Mouse (Mus musculus) heart, postnatal 0 days (tissue): ENCODE measurements at regions not wholly inside any gene's neighbourhood (a gene's known extent, or its start where the extent isn't known, plus 50 kb on each side); places are given as distances from the start of the nearest gene placed in this dataset.

Experiments used
- ATAC-seq: fragments of 200-750 bp; cut with Nextera tagmentation; 2 replicates; pipeline ENCODE4 v1.8.0; 2017; ENCODE audit warnings: low read depth, moderate number of reproducible peaks, moderate library complexity; ENCODE audit not compliant: insufficient read depth
- DNase-seq: peaks from one replicate; pipeline ENCODE4 v3.0.0-alpha.2; 2016; ENCODE audit warnings: low spot score
- H3K27ac ChIP-seq: fragments of 300-500 bp; sonication (generic); 2 replicates; pipeline ENCODE4 v1.5.1; 2014; ENCODE audit warnings: low read depth, mild to moderate bottlenecking
- H3K27me3 ChIP-seq: fragments of 300-500 bp; sonication (generic); 2 replicates; pipeline ENCODE4 v1.6.1; 2014; ENCODE audit warnings: low read length, mixed read lengths; ENCODE audit not compliant: control insufficient read depth, insufficient read depth
- H3K36me3 ChIP-seq: fragments of 300-500 bp; sonication (generic); replicated peaks from 2 replicates; pipeline ENCODE4 v1.6.1; 2014; ENCODE audit warnings: low read length, mixed read lengths; ENCODE audit not compliant: control insufficient read depth, insufficient read depth
- H3K4me1 ChIP-seq: fragments of 300-500 bp; sonication (generic); 2 replicates; pipeline ENCODE4 v1.6.1; 2014; ENCODE audit warnings: antibody characterized with exemption; ENCODE audit not compliant: control insufficient read depth, insufficient read depth
- H3K4me2 ChIP-seq: fragments of 300-500 bp; sonication (generic); 2 replicates; pipeline ENCODE4 v1.6.1; 2014; ENCODE audit warnings: low read depth, mild to moderate bottlenecking, low read length, moderate library complexity
- H3K4me3 ChIP-seq: fragments of 300-500 bp; sonication (generic); 2 replicates; pipeline ENCODE4 v1.5.1; 2014; ENCODE audit warnings: low read depth, low read length
- H3K9ac ChIP-seq: fragments of 300-500 bp; sonication (generic); replicated peaks from 2 replicates; pipeline ENCODE4 v1.6.1; 2014; ENCODE audit warnings: low read depth, low read length, mixed read lengths
- H3K9me3 ChIP-seq: fragments of 300-500 bp; sonication (generic); replicated peaks from 2 replicates; pipeline ENCODE4 v1.6.1; 2016; ENCODE audit warnings: low read length; ENCODE audit not compliant: control insufficient read depth
- CTCF ChIP-seq: IDR thresholded peaks from 2 replicates; pipeline ENCODE4 v1.5.1; 2016; ENCODE audit warnings: antibody characterized with exemption, control low read depth, low read depth
- EP300 ChIP-seq: IDR thresholded peaks from 2 replicates; pipeline ENCODE4 v1.6.1; 2016; ENCODE audit warnings: antibody characterized with exemption, low read depth
- WGBS: fragments of 180-500 bp; shearing (Covaris S2); extraction: QIAGEN DNeasy Blood & Tissue Kit; methylation state at CpG from one replicate; pipeline ENCODE4 v1.1.7; 2014; 5-methylcytosine and 5-hydroxymethylcytosine counted together

DNA sequence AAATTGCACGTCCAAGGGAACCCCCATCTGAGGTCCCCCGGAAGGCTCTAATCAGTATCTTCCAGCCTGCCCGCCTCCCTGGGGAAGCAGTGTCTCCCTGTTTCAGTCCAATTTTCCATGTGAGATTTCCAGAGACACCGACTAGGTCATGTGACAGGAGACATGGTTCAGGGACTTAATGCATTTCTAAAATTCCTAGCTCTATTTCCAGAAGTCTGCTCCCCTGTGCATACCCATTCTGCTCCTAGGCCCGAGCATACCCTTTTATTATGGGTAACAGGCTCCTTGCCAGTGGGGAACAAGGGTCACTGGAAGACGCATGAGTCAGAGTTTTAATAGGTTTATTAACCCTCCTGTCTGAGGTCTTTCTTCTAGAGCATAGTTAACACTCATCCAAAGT is 263.6 kb downstream of the Dysf start:
- Histone ChIP-seq H3K27me3 (no peaks in the 10 kb centered on the region), H3K9ac (no peak overlapping the region), H3K4me3 (no peak overlapping the region), H3K36me3 (no peaks in the 10 kb centered on the region), H3K27ac (no peak overlapping the region), H3K4me2 (no peak overlapping the region), H3K9me3 (no peaks in the 10 kb centered on the region), H3K4me1 (peaks cover 21% of the 10 kb centered on the region)
- DNase-seq (no peak), ATAC-seq (no peak)
- 54% methylated on average over 6 of the region's 6 CpGs for WGBS
- TF ChIP-seq EP300 (no peak), CTCF (no peak)

DNA sequence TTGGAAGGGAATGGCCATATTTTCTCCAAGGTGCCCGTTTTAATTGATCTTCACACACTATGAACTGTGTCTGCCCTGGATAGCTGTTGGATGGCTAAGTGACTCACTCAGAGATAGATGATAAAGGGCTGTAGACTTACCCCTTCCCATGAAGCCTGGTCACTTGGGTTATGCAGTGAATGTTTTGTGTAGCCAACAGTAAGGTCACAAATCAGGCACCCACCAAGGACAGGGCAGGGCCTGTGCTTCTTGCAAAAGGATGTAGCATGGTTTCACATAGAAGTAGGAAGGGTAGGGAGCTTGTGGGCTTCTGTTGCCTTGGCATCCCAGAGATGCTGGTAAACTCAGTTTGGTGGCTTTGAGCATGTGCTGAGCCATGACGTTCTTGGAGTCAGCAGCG is 263.1 kb downstream of the Dysf start:
- Histone ChIP-seq H3K36me3 (no peaks in the 10 kb centered on the region), H3K9me3 (no peaks in the 10 kb centered on the region), H3K9ac (no peak overlapping the region), H3K27me3 (no peaks in the 10 kb centered on the region), H3K27ac (0 out of 2 replicates have a peak overlapping the region, but pooled peaks have one; percentile 22), H3K4me2 (no peak overlapping the region), H3K4me1 (peaks cover 21% of the 10 kb centered on the region), H3K4me3 (no peak overlapping the region)
- DNase-seq (no peak), ATAC-seq (no peak)
- TF ChIP-seq CTCF (no peak), EP300 (no peak)
- WGBS, result 72% methylated on average over 3 of the region's 3 CpGs

DNA sequence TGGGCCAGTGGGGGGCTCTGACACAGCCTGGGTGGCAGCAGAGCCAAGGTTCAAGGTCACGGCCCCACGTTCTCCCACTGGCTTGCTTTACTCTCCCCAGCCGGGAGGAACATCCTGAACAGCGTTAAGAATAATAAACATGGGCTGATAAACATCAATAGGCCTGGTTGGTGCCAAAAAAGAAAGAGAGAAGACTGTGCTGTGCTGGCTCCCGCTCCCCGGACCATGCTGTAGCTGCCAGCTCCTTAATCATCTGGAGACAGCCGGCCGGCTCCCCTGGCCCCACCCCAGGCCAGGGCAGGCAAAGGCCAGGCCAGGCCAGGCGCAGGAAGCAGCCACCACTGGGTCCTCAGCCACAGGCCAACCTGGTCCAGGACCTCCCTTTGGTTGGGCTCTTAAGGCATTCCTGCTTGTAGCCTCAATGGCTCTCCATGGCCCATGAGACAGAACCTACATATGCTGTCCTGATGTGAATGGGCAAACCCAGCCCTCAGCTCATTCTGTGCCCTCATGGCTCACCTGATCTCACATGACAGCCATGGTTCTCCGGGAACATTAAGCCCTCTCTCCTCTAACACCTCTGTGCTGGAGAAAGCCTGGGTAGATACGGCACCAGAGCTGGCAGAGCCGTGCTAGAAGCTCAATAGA is 262.3 kb downstream of the Dysf start:
- no peak overlapping the region for H3K4me2 ChIP-seq
- no peaks in the 10 kb centered on the region for H3K36me3 ChIP-seq
- 40% methylated on average over 12 of the region's 12 CpGs for WGBS
- peaks cover 21% of the 10 kb centered on the region for H3K4me1 ChIP-seq
- no peak overlapping the region for H3K4me3 ChIP-seq
- no peak overlapping the region for H3K9ac ChIP-seq
- TF ChIP-seq EP300 (no peak), CTCF (no peak)
- no peaks in the 10 kb centered on the region for H3K9me3 ChIP-seq
- ATAC-seq (peak; percentile 62), DNase-seq (no peak)
- peak overlapping the region; percentile 22; the same call in 1 of the 2 replicates for H3K27ac ChIP-seq
- H3K27me3 ChIP-seq, result no peaks in the 10 kb centered on the region

DNA sequence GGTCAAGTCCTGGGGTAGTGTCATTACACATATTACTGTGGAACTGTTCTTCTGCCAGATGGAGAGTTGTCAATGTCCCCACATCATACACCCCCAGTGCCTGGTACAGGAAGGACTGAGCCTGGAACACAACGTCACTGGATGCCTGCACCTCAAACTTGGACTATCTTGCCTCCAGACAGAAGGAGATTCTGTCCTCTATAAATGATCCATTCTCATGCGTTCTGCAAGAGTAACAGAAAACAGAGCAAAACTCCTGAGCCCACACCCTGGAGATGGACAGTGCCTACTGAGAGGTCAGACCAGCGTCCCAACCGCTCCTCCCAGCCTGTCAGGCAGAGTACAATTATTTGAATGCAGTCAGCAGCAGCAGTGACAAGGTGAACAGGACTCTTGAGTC is 261.1 kb downstream of the Dysf start:
- WGBS, result 92% methylated on average over 4 of the region's 4 CpGs
- H3K27ac ChIP-seq, result no peak overlapping the region
- TF ChIP-seq CTCF (no peak), EP300 (no peak)

DNA sequence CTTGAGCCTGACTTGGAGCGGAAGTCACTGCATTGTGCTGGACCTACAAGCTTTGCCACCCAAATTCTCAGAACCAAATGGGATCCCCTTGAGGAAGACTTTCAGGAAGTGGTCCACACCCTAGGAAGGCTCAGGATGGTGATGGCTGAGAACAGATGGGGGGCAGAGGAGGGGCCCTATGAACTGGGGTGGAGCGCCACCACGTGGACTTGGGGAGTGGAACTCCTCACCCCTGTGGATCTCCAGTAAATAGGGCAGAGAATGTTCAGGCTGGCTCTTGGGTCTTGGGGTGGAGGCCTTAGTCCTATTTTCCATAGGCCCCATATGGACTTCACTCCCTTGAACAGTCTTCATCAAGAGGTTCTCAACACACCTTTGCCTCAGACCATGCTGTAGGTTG is 260.6 kb downstream of the Dysf start:
- 64% methylated on average over 3 of the region's 3 CpGs for WGBS
- Histone ChIP-seq H3K4me2 (no peak overlapping the region), H3K4me1 (peaks cover 21% of the 10 kb centered on the region), H3K27ac (no peak overlapping the region), H3K4me3 (no peak overlapping the region), H3K9ac (no peak overlapping the region), H3K9me3 (no peaks in the 10 kb centered on the region), H3K36me3 (no peaks in the 10 kb centered on the region), H3K27me3 (no peaks in the 10 kb centered on the region)
- DNase-seq (no peak), ATAC-seq (no peak)
- TF ChIP-seq EP300, result no peak
- TF ChIP-seq CTCF, result peak; percentile 18

More for the DNA sequence above, 261.1 kb downstream of the Dysf start:
- no peak for DNase-seq
- Histone ChIP-seq H3K4me3 (no peak overlapping the region), H3K4me1 (peaks cover 21% of the 10 kb centered on the region), H3K27me3 (no peaks in the 10 kb centered on the region), H3K9me3 (no peaks in the 10 kb centered on the region), H3K9ac (no peak overlapping the region), H3K4me2 (no peak overlapping the region), H3K36me3 (no peaks in the 10 kb centered on the region)
- no peak for ATAC-seq

DNA sequence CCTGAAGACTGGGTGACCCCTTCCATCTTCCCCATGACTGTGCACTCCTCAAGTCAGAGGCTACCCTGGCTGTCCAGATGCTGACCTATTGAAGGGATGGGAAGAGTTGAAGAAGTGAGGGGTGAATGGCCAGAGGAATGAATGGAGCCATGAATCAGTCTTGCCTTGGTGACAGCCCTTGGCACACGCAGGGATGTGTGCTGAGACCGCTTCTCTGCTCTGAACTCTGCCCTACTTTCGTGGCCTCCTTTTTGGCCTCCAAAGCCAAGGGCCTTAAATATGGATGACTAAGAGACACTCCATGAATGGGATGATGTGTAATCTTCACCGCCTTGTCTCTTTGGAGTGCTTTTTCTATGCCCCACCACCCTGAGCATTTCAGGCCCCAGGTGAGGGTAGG is 259.7 kb downstream of the Dysf start:
- H3K9ac ChIP-seq, result no peak overlapping the region
- H3K36me3 ChIP-seq, result no peaks in the 10 kb centered on the region
- H3K4me2 ChIP-seq, result no peak overlapping the region
- TF ChIP-seq EP300 (no peak), CTCF (no peak)
- no peak overlapping the region for H3K4me3 ChIP-seq
- H3K27ac ChIP-seq, result no peak overlapping the region
- ATAC-seq, result no peak
- DNase-seq, result no peak
- WGBS, result 87% methylated on average over 4 of the region's 4 CpGs
- no peaks in the 10 kb centered on the region for H3K27me3 ChIP-seq
- H3K4me1 ChIP-seq, result peaks cover 21% of the 10 kb centered on the region
- no peaks in the 10 kb centered on the region for H3K9me3 ChIP-seq
